Mouse (Mus musculus): ENCODE measurements around the gene Camk2b.

DNA sequence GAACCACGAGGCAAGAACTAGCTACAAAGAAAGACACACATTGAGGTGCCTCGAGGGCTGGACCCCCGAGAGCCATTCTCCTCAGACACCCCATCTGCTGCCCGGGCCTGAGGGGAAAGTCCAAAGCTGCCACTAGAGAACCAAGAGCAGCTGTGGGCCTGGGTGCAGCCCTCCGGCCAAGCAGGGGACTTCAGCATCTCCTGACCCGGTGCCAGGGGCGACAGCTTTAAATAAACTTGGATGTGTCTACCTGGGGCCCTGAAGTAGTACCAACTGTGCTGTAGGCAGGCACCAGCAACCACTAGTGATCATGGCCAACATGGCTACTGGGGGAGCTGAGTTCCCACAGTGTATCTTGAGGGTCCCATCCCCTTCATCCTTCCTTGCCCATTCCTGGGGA, 3.1 kb downstream of the Camk2b start:
- TF ChIP-seq CTCF (IDR thresholded peaks at IDR 0.05; ENCODE audit: insufficient read depth, low read length): no peak
- no peak for TF ChIP-seq POLR2A (IDR thresholded peaks at IDR 0.05; ENCODE audit: borderline replicate concordance, extremely low read depth, low read depth, low read length)

Data from lung, adult 2 months (tissue).